Mouse (Mus musculus) spleen, postnatal 36 days (tissue): ENCODE data around the gene Ccdc51.

Experiments
- DNase-seq, 2 experiments: peaks; one replicate each; pipeline ENCODE4 v3.0.0; 2022; ENCODE audit warnings: low spot score in 2 of 2, mixed read lengths in 1 of 2

Gene Ccdc51

DNA sequence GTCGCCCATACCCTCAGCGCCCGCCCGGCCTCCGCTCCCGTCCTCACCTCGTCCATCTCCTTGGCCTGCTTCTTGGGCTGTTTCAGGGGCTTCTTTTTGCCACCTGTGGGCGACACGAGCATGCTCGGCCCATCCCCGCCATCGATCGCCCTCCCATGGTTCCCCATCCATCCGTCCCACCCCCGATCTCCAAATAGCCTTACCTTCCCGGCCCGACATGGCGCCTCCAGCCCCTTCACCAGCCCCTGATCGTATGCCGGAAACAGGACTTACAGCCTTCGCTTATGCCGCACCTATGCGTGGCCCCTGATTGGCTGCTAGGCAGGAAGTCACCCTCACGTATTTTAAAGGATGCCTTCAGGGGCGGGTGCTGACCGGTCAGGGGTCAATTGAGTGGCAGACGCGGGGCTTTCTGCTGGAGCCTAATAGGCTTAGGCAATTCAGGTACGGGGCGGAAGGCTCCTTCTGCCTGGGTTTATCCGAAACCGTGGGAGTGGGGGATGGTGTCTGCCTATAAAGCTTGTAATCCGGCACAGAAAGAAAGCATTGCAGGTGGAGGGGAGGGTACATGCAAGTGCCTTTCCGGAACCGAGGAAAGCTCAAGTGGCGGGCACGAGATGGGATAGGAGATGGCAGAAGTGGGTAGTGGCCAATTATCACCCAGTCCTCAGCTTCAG, at the start of gene Ccdc51, which contains the start of gene Tma7:
Gene Ccdc51 (plus strand): TSS at position 370 of the 677 bp plus-strand sequence.
Gene Tma7 (minus strand): TSS at position 464 of the 677 bp plus-strand sequence.
- peak; percentile 92 for DNase-seq

DNA sequence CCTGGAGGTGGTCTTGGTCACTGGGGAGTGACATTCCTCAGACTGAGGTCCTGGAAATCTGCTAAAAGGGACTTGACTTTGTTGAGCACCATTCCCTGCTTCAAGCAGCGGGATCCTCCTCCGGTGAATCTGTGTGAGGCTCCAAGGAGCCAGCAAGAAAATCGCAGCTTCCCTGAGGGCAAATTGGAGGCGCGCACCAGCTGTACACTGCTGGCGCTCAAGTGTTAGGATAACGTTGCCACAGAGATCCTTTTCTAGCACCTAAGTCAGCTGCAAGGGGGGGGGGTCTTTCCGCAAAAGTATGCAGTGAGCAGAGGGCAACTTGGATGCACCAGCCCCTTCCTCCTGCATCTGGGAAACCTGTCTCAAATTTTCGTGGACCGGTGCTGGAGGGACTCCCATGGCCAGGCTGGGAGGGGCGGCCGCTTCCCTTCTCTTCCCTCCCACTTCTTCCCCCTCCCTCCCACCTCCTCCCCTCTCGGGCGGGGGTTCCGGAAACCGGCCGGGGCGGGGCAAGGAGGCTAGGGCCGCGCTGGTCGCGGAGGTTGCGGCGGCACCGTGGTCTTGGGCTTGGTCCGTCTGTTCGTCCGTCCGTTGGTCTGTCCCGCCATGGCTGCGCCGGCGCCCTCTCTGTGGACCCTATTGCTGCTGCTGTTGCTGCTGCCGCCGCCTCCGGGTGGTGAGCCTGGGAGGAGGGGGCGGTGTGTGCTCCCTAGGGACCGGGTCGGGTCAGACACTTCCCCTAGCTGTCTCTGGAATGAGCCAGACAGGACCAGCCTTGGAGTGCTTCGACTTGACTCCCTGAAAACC, 44.0 kb upstream of the Ccdc51 start, which contains the start of gene Shisa5:
Gene Shisa5 (plus strand): TSS at position 480 of the 810 bp plus-strand sequence.
- peak; percentile 79 to 82 for DNase-seq

DNA sequence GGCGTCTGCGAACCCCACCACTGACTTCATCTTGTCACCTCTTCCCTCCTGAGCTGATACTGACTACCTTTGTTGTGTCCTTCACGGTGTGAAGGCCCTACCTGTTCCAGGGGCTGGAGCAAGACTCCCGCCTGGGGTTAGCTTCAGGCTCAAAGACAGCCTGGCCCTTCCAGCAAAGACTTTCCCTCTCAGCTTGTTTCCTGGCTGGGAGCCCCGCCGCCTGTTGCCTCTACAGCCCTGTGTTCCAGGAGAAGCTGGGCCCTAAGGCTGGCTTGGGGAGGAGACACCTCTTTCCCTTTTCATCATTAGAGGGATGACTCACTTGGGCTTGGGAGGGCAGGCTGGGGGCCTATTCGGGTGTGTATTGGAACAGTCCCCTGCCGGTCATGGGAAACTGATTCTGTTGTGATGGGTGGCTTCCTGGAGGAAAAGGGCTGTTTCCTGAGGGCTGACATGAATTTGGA, 43.4 kb upstream of the Ccdc51 start:
- DNase-seq: peak in 1 of 2 experiments; percentile 31

DNA sequence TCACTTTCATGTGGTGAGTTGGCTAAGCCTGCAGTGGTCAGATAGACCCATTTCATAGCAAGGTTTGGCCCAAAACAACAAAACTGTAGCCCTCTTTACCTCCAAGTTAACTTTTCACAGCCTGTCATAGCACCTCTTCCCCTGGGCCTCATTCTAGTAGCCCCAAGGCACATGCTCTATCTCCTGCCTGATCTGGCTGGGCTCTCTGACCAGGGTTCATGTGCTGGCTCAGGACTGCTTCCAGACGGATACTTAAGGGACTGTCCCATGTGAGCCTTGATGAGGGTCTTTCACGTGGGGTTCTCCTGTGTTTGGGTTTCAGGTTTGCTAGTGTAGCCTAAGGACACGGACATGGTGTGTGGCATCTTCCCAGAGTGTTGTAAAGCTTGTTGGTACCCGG, 42.6 kb upstream of the Ccdc51 start:
- DNase-seq: no peak

DNA sequence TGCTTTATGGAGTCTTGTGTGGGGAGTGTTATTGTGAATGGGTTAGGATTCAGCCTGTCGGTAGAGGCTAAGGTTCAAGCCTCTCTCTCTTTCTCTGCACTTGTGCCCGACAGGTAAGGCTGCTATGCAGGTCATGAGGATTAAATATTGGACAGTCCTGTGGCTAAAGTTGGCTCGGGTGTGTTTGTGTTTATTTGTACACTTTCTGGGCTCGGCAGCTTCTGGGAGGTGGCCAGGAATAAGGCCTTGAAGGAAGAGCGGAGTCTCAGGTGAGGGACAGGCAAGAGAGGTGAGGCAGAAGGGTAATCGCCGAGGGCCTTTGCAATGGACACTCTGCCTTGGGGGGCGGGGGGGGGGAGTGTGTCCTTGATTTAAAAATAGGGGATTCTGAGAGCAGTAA, 42.1 kb upstream of the Ccdc51 start:
- no peak for DNase-seq

DNA sequence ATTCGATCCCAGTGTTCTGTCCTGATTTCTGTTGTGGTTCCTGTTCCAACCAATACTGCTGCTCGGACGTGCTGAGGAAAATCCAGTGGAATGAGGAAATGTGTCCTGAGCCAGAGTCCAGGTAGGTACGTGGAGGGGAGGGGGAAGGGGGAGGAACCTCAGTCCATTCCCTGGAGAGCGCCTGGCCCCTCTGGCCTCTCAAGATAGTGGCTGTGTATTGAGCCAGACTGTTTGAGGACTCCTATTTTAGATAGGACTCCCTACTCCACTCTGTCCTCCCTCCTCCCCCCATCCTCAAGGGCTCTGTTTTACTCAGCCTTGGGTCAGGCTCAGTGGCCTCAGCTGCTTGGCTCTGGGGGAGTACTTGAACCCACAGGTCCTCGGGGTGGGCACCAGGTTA, 41.4 kb upstream of the Ccdc51 start:
- no peak for DNase-seq

DNA sequence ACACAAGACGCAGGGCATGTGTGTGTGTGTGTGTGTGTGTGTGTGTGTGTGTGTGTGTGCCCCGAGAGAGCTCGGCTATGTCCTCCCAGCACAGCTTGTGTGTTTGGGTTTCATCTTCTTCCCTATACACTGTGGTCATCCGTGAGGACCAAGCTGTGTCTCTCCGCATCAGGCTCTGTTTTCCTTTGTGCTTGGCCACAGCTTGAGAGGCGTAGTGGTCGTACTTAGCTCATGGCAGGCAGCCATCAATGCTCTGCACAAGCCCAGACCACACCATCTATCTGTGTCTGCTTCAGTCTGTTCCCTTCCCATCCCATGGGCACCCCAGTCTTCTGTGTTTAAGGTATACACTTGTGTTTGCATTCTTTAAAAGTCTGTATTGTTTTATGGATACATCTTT, 40.9 kb upstream of the Ccdc51 start:
- DNase-seq: no peak

DNA sequence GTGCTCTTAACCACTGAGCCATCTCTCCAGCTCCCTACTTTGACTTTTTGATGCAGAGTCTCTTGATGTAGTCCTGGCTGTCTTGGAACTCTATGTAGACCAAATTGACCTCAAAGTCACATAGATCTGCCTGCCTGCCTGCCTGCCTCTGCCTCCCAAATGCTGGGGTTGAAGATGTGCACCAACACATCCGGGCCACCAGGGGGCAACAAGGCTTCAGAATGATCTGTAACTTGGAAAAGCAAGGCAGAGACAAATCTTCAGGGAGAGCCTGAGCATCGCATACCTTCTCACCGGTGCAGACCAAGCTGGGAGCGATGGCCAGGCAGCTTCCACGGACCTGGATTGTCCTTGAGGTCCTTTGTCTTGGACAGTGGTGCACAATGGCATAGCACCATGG, 36.0 kb upstream of the Ccdc51 start:
- DNase-seq: peak; percentile 78 to 85

DNA sequence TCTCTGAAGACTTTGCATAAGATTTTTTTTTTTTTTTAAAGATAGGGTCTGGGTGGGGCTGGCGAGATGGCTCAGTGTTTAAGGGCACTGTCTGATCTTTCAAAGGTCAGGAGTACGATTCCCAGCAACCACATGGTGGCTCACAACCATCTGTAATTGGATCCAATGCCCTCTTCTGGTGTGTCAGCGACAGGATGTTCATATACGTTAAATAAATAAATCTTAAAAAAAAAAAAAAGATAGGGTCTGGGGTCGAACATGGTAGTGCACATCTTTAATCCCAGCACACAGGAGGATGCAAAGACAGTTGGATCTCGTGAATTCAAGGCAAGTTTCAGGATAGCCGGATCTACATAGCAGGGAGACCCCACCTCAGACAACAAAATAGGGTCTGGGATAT, 33.0 kb upstream of the Ccdc51 start:
- DNase-seq: no peak

DNA sequence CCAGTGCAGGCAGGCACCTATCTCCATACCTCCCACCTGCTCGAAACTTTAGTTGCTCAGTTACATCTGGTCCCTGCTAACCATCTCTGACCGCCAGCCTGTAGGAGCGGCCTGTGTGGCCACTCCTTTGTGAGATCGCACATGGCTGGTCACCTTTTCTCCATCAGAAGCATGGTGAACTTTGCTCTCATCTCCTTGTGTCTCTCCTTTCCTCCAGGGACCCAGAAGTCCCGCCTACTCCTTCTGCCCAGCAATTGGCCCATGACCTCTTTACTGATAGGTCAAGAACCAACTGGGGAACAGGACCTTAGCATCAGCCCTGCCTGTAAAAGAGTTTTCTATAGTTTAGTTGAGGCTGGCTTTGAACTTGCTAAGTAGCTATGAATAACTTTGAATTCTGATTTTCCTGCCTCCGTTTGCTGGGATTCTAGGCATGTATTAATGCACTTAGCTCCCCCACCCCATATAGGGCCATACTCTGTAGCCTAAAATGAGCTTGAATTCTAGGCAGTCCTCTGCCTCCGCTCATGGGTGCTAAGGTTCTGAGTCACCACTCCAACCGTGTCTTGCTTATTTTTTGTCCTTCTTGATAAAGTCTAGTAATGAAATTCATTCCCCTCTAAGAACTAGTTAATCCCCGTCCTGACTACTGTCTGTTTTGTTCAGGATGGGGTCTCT, 32.2 kb upstream of the Ccdc51 start:
- DNase-seq: peak; percentile 57 to 66

DNA sequence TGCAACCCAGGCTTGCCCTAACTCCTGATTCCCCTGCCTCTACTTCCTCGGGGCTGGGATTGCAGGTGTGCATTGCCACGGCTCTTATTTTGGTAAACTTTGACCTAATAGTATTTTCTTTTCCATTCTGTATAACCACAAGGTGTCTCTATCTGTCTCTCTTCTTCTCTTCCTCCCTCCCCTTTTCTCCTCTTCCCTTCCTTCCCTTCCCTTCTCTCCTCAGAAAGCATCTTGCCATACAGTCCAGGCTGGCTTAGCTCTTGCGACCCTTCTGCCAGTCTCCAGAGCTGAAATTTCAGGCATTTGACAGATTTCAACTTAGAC, 31.7 kb upstream of the Ccdc51 start:
- DNase-seq: peak; percentile 22 to 30

DNA sequence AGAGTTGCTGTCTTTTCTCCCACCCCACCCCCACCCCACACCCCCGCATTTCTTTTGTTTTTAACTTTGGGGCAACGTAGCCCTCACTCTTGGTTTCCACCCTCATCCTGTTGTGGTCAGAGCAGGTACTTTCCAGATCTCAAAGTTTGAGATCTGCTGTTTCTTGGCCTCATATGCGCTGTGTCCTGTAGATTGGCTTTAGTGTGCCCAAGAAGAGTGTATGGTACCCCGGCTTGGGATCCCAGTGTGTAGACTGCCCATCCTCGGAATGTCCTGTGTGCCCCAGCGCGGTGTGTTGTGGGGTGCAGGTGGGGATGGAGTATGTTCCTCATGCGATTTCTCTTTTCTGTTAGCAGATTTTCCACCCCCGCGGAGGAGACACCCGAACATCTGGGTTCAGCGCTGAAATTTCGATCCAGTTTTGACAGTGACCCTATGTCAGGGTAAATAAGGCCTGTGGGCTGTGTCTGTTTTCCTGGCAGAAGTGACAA, 31.2 kb upstream of the Ccdc51 start:
- DNase-seq: peak; percentile 82

DNA sequence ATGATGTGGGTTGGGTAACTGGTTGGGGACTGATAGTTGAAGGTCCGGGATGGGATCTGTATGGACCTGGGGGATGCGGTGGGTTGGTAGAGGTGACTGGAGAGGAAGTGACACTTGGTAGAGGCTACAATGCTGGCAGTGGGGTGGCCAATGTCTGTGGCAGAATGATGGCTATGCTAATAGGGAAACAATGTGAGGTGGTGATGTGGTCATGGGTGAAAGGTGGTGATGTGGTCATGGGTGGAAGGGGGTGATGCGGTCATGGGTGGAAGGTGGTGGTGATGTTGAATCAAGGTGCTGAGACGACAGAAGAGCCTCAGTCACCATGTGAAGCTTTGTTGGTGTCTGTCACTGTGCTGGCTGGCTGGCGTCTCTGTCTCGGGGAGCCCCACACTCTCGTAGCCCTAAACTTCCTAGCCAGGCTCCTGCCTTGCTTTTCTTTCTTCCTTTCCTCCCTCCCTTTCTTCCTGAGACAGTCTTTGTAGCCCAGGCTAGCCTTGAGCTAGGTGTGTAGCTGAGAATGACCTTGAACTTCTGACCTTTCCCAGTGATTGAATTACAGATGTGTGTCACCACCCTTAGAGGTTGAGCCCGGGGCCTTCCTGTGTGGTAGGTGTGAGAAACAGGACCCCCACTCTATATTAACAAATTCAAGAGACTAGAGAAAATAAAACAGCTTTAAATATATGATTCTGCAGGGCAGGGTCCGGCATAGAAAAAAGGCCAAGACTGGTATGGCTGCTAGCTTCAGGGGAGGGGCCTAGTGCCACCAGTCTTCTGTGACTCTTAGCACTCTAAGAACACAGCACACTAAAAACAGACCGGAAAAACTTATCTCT, 30.4 kb upstream of the Ccdc51 start:
- peak; percentile 80 to 84 for DNase-seq

DNA sequence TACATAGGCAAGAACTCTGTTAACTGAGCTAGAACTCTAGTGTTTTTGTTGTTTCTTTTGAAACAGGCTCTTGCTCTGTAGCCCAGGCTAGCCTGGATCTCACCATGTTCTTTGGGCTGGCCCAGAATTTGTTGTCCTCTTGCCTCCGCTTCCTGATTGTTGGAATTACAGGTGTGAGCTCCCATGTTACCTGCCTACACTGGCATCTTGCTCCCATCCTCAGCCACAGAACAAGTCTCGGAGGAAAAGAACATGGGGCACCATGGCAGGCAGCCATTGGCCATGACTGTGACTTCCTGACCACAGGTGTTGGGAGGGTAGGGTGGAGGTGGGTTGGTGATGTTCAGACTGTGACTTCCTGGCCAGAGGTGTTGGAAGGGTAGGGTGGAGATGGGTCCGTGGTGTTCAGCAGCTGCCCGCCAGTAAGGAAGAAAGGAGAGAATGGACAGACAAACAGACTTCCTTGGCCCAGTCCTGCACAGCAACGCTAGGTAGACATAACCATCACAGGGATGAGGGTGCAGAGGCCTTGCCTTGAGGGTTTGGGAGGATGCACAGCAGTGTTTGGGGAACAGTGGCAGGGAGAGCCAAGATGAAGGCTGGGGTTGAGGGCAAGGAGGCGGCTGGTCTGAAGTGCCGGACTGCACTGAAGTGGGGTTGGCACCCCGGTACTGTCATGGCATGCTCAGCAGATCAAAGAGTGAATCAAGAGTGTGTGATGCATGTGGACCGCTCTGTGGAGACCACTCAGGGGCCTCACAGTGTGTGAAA, 29.6 kb upstream of the Ccdc51 start:
- peak; percentile 72 to 73 for DNase-seq

DNA sequence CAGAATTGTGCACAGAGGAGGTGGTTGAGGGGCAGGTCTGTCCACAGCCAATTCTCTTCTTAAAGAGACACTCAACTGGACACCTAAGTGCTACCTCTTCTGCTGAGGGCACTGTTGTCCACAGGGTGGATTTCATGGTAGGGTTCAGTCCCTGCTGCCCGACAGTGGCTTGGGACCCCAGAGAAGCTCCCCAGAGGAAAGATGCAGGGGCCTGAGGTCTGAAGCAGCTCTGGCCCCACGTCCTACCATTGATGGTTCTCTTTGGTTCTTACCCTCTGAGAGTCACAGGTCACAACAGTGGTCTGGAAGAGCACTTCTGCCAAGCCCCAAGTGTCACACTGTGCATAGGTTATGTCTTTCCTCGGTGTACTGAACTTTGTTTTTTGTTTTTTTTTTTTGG, 28.9 kb upstream of the Ccdc51 start:
- no peak for DNase-seq

DNA sequence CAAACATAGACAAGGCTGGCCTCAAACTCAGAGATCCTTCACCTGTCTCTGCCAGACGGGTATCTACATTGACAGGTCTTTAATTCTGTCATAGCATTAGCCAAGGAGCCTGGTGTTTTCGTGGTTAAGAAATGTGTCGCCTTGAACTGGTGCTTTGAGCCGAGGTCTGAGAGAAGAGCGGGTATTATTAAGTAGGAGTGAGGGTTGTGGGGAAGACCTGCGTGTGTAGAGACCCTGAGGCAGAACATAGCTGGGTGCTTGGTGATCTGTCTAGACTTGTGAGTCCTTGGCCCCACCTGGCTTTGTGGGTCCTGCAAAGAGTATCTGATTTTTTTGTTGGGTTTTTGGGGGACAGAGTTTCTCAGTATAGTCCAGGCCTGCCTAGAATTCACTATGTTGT, 28.4 kb upstream of the Ccdc51 start:
- no peak for DNase-seq

DNA sequence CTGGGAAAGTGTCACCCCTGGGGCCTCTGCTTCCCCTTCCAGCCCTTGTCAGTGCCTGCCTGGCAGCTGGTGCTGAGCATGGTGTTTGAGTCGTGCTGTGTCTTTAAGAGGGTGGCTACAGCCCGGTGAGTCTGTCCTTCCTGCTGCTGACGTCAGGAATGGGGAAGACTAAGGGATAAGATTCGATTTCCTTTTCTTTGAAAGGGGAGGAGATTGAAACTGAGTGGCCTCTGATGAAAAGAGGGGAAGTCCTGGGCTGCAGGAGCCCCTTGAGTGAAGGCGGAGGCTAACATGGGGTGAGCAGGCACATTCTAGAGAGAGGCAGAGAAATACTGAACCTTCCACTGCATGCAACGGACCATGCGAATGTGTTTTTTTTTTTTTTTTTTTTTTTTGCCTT, 27.6 kb upstream of the Ccdc51 start:
- DNase-seq: peak; percentile 86 to 89

DNA sequence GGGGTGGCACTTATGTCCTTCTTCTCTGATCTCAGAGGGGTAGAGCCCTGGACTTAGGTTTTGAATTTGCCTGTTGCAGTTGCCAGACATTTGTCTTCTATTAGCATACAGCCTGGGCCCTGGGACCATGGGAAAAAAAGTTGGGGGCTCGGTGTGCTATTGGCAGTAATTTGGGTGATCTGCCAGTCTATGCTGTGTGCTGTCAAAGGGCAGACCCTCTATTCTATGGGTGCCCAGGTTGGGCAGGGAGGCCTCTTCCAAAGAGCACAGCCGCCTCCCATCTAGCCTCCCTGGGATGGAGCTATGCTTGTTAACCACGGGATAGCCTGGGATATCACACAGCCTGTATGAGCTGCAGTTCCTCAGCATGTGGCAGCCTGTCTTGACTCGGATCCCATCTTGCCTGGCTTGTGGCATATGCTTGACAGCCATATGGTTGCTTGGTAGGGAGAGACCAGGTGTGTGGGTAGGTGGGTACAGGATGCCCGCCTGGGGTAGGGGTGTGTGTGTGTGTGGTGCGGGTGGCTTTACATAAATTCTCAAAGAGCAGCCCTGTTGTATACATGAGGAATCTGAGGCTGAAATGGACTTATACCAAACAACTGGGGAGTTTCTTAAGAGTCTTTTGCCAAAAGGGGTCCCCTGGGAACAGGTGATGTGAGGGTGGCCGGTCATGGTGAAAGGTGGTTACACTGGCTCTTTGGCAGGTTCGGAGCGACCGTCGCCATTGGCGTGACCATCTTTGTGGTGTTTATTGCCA, 26.8 kb upstream of the Ccdc51 start:
- no peak for DNase-seq

DNA sequence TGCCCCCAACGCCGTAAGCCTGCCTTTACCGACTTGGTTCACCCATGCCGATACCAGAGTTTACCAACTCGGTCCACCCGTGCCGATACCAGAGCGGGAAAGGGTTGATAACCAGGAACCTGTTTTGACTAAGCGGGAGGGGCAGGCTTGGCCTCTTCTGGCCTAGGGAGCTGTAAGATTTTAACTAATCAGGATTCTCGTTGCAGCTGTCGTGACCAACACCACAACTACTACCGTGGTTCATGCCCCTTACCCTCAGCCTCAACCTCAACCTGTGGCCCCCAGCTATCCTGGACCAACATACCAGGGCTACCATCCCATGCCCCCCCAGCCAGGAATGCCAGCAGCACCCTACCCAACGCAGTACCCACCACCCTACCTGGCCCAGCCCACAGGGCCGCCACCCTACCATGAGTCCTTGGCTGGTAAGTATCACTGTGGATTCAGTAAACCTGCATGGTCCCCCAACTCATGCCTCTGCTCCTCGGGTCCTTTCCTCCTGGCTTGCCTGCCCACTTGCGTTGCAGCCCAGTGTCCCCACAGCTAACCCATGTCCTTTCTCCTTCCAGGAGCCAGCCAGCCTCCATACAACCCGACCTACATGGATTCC, 26.1 kb upstream of the Ccdc51 start:
- DNase-seq: no peak
